Mouse (Mus musculus): ENCODE measurements at regions not wholly inside any gene's neighbourhood (a gene's known extent, or its start where the extent isn't known, plus 50 kb on each side); places are given as distances from the start of the nearest gene placed in this dataset.

GRCm38 (mm10) chr1:67571616-67572015 is 448.8 kb downstream of the Cps1 start:
- no peak for TF ChIP-seq CTCF (IDR thresholded peaks at IDR 0.05; ENCODE audit: low read depth)
- Histone ChIP-seq H3K4me3 (replicated peaks; ENCODE audit: low read depth, low read length) (no peak overlapping the region), H3K4me1 (replicated peaks; ENCODE audit: insufficient read depth, low read length) (no peaks in the 10 kb centered on the region), H3K27me3 (ENCODE audit: insufficient read depth, low read length) (no peaks in the 10 kb centered on the region), H3K27ac (no peak overlapping the region), H3K36me3 (ENCODE audit: insufficient read depth, low read length) (no peaks in the 10 kb centered on the region), H3K9ac (ENCODE audit: low read depth, low read length) (no peak overlapping the region), H3K4me2 (ENCODE audit: low read length) (no peak overlapping the region), H3K9me3 (replicated peaks; ENCODE audit: low read length) (no peaks in the 10 kb centered on the region)
- WGBS = 82% methylated on average over 1 of the region's 1 CpGs
- no peak for ATAC-seq (replicated peaks; ENCODE audit: low FRiP score, low read depth)
- DNase-seq (ENCODE audit: low spot score) = no peak

- WGBS = 84% methylated on average over 2 of the region's 2 CpGs
- DNase-seq (ENCODE audit: low spot score) = no peak
- Histone ChIP-seq H3K4me3 (replicated peaks; ENCODE audit: low read depth, low read length) (no peak overlapping the region), H3K4me2 (ENCODE audit: low read length) (no peak overlapping the region), H3K9ac (ENCODE audit: low read depth, low read length) (no peak overlapping the region), H3K9me3 (replicated peaks; ENCODE audit: low read length) (no peaks in the 10 kb centered on the region), H3K36me3 (ENCODE audit: insufficient read depth, low read length) (no peaks in the 10 kb centered on the region), H3K27ac (no peak overlapping the region), H3K4me1 (replicated peaks; ENCODE audit: insufficient read depth, low read length) (no peaks in the 10 kb centered on the region), H3K27me3 (ENCODE audit: insufficient read depth, low read length) (no peaks in the 10 kb centered on the region)
- no peak for ATAC-seq (replicated peaks; ENCODE audit: low FRiP score, low read depth)
- no peak for TF ChIP-seq CTCF (IDR thresholded peaks at IDR 0.05; ENCODE audit: low read depth)
Measured at GRCm38 (mm10) chr1:67579732-67580131, 456.9 kb downstream of the Cps1 start.

All from kidney, postnatal 0 days (tissue).